8 mouse cellular contexts compared by ENCODE assay signal in the genomic region with DNA sequence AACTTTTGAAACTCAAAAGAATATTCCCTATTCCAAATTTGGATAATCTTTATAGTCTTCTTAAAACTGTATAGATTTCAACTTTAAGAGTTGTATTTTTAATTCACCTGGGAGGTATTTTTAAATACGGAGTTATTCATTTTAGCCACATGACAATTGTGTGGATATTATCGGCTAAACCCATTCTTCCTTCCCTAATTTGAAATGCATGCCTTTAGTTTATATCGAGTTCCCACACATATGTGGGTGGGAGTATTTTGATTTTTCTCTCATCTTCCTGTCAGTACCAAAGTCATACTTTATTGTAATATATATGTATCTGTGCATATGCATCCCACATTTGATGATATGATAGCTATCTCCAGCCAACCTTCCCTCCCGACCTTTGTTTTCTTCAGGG. TPM values are rescaled to one million over a fixed set of nuclear protein-coding genes. Genes with fewer than 3 reads are reported as not detected.
DNase-seq lines count a peak whose midpoint lies in the region; ATAC-seq lines count a peak whose summit lies in the region.

A gene (plus strand): TSS at position 341 of the 400 bp plus-strand sequence.

- peaks cover 16% of the 10 kb centered on the region for H3K36me3 ChIP-seq in forebrain, embryonic 10.5 days (replicated peaks)
- H3K36me3 ChIP-seq in limb, embryonic 15.5 days: peaks cover 14% of the 10 kb centered on the region
- peaks cover 14% of the 10 kb centered on the region for H3K36me3 ChIP-seq in stomach, embryonic 15.5 days

- H3K9me3 ChIP-seq in forebrain, embryonic 10.5 days: no peaks in the 10 kb centered on the region
- no peaks in the 10 kb centered on the region for H3K9me3 ChIP-seq in limb, embryonic 15.5 days
- no peaks in the 10 kb centered on the region for H3K9me3 ChIP-seq in stomach, embryonic 15.5 days

- no peak for DNase-seq in thymus, postnatal 0 days (ENCODE audit: low spot score)
- DNase-seq in thymus, adult 18-20 months: no peak
- no peak for DNase-seq in forebrain, embryonic 10.5 days (ENCODE audit: extremely low spot score, low spot score)
- DNase-seq in heart, postnatal 4 days: no peak
- no peak for DNase-seq in cerebellum, postnatal 25 days
- DNase-seq in urinary bladder, postnatal 25 days (ENCODE audit: low spot score): no peak

- peaks cover 29% of the 10 kb centered on the region for H3K4me1 ChIP-seq in forebrain, embryonic 10.5 days
- H3K4me1 ChIP-seq in limb, embryonic 15.5 days: peaks cover 31% of the 10 kb centered on the region
- H3K4me1 ChIP-seq in stomach, embryonic 15.5 days: peaks cover 23% of the 10 kb centered on the region; the same call in 1 of the 2 replicates

- H3K4me2 ChIP-seq in limb, embryonic 15.5 days: no peak within 1 kb of the TSS
- H3K4me2 ChIP-seq in stomach, embryonic 15.5 days: no peak within 1 kb of the TSS

- no peaks in the 10 kb centered on the region for H3K27me3 ChIP-seq in forebrain, embryonic 10.5 days (ENCODE audit: poor library complexity, severe bottlenecking)
- H3K27me3 ChIP-seq in limb, embryonic 15.5 days: no peaks in the 10 kb centered on the region
- no peaks in the 10 kb centered on the region for H3K27me3 ChIP-seq in stomach, embryonic 15.5 days (replicated peaks)

- no peak for ATAC-seq in limb, embryonic 15.5 days (ENCODE audit: insufficient number of reproducible peaks, low FRiP score, low TSS enrichment, low read depth)
- ATAC-seq in stomach, embryonic 15.5 days (ENCODE audit: insufficient read depth, low FRiP score, low read depth): no peak

- WGBS in forebrain, embryonic 10.5 days: 90% methylated on average over 4 of the region's 4 CpGs
- 83% methylated on average over 4 of the region's 4 CpGs for WGBS in limb, embryonic 15.5 days
- 85% methylated on average over 4 of the region's 4 CpGs for WGBS in stomach, embryonic 15.5 days

- no peak within 1 kb of the TSS for H3K9ac ChIP-seq in limb, embryonic 15.5 days
- no peak within 1 kb of the TSS for H3K9ac ChIP-seq in stomach, embryonic 15.5 days

- peak within 1 kb of the TSS; percentile 91; the same call in 1 of the 2 replicates for H3K27ac ChIP-seq in forebrain, embryonic 10.5 days
- H3K27ac ChIP-seq in limb, embryonic 15.5 days: no peak within 1 kb of the TSS
- no peak within 1 kb of the TSS for H3K27ac ChIP-seq in stomach, embryonic 15.5 days

- peak within 1 kb of the TSS; percentile 75; the same call in 1 of the 2 replicates for H3K4me3 ChIP-seq in forebrain, embryonic 10.5 days
- no peak within 1 kb of the TSS for H3K4me3 ChIP-seq in limb, embryonic 15.5 days
- H3K4me3 ChIP-seq in stomach, embryonic 15.5 days (replicated peaks): no peak within 1 kb of the TSS

RNA-seq across cellular contexts. Expression of the gene that starts here (rescaled TPM):
- 2,555 and 2,649 TPM in 2 replicates for polyA plus RNA-seq in thymus, postnatal 0 days (2015; fragmentation: Nextera tagmentation; extraction: Ambion mirVana)
- polyA plus RNA-seq in forebrain, embryonic 10.5 days (2016; fragmentation: Nextera tagmentation; extraction: Ambion mirVana): 1,226 and 1,339 TPM in 2 replicates
- total RNA-seq in heart, postnatal 4 days (2021): 1,000 to 10,000 TPM; 1,376 to 1,487 TPM
- polyA plus RNA-seq in limb, embryonic 15.5 days (2015; fragmentation: Nextera tagmentation; extraction: Ambion mirVana): 1,462 and 1,539 TPM in 2 replicates
- polyA plus RNA-seq in stomach, embryonic 15.5 days (2015; fragmentation: Nextera tagmentation; extraction: Ambion mirVana): 1,700 and 1,987 TPM in 2 replicates
